Mouse (Mus musculus) embryonic facial prominence, embryonic 15.5 days (tissue): ENCODE measurements around the gene Lrrc46. TPM values are rescaled to one million over a fixed set of nuclear protein-coding genes. Genes with fewer than 3 reads are reported as not detected.

Source experiments
- ATAC-seq: fragments of 200-750 bp; cut with Nextera tagmentation; 2 replicates; pipeline ENCODE4 v1.8.0; 2017; ENCODE audit warnings: low read depth, moderate TSS enrichment; ENCODE audit not compliant: insufficient number of reproducible peaks, low FRiP score, low TSS enrichment
- H3K27ac ChIP-seq: fragments of 300-500 bp; sonication (generic); replicated peaks from 2 replicates; pipeline ENCODE4 v1.5.1; 2015; ENCODE audit warnings: mild to moderate bottlenecking, inconsistent platforms
- H3K27me3 ChIP-seq: fragments of 300-500 bp; sonication (generic); 2 replicates; pipeline ENCODE4 v1.6.1; 2015; ENCODE audit warnings: inconsistent platforms
- H3K36me3 ChIP-seq: fragments of 300-500 bp; sonication (generic); 2 replicates; pipeline ENCODE4 v1.6.1; 2015; ENCODE audit warnings: mild to moderate bottlenecking, inconsistent platforms
- H3K4me1 ChIP-seq: fragments of 300-500 bp; sonication (generic); 2 replicates; pipeline ENCODE4 v1.6.1; 2015; ENCODE audit warnings: inconsistent platforms
- H3K4me2 ChIP-seq: fragments of 300-500 bp; sonication (generic); replicated peaks from 2 replicates; pipeline ENCODE4 v1.6.1; 2015; ENCODE audit warnings: mild to moderate bottlenecking, inconsistent platforms
- H3K4me3 ChIP-seq: fragments of 300-500 bp; sonication (generic); replicated peaks from 2 replicates; pipeline ENCODE4 v1.5.1; 2015; ENCODE audit warnings: mild to moderate bottlenecking, inconsistent platforms
- H3K9ac ChIP-seq: fragments of 300-500 bp; sonication (generic); 2 replicates; pipeline ENCODE4 v1.6.1; 2015; ENCODE audit warnings: inconsistent platforms
- H3K9me3 ChIP-seq: fragments of 300-500 bp; sonication (generic); replicated peaks from 2 replicates; pipeline ENCODE4 v1.6.1; 2016; ENCODE audit warnings: inconsistent platforms
- WGBS: fragments of 180-500 bp; shearing (Covaris S2); methylation state at CpG from one replicate; pipeline ENCODE4 v1.1.7; 2015; 5-methylcytosine and 5-hydroxymethylcytosine counted together
- polyA plus RNA-seq: library from polyadenylated mRNA; unstranded; fragments of >200 nt; fragmentation: Nextera tagmentation; extraction: Ambion mirVana; gene quantifications from 2 replicates; pipeline ENCODE4 v1.2.1, GENCODE M21; 2015

Lrrc46 gene
- polyA plus RNA-seq, 1 experiment from 2014 or later: 21.4 TPM

GRCm38 (mm10) chr11:97069770-97070169 lies 28.6 kb upstream of the Lrrc46 start:
- H3K9me3 ChIP-seq: no peaks in the 10 kb centered on the region
- H3K36me3 ChIP-seq: peaks cover 21% of the 10 kb centered on the region
- 79% methylated on average over 2 of the region's 2 CpGs for WGBS
- H3K4me3 ChIP-seq: no peak overlapping the region
- no peak overlapping the region for H3K9ac ChIP-seq
- no peaks in the 10 kb centered on the region for H3K4me1 ChIP-seq
- no peak overlapping the region for H3K4me2 ChIP-seq
- ATAC-seq: no peak
- H3K27ac ChIP-seq: no peak overlapping the region
- H3K27me3 ChIP-seq: no peaks in the 10 kb centered on the region

- H3K4me2 ChIP-seq: no peak overlapping the region
- H3K9ac ChIP-seq: no peak overlapping the region
- H3K27ac ChIP-seq: no peak overlapping the region
- no peak for ATAC-seq
- no peaks in the 10 kb centered on the region for H3K9me3 ChIP-seq
- no peak overlapping the region for H3K4me3 ChIP-seq
- 62% methylated on average over 1 of the region's 1 CpGs for WGBS
- no peaks in the 10 kb centered on the region for H3K4me1 ChIP-seq
- no peaks in the 10 kb centered on the region for H3K27me3 ChIP-seq
- peaks cover 21% of the 10 kb centered on the region for H3K36me3 ChIP-seq
Observed at GRCm38 (mm10) chr11:97069333-97069732, 28.1 kb upstream of the Lrrc46 start.

GRCm38 (mm10) chr11:97066656-97067360 lies 25.6 kb upstream of the Lrrc46 start:
- no peak overlapping the region for H3K4me3 ChIP-seq
- 48% methylated on average over 22 of the region's 22 CpGs for WGBS
- H3K27me3 ChIP-seq: no peaks in the 10 kb centered on the region
- ATAC-seq: no peak
- H3K4me2 ChIP-seq: no peak overlapping the region
- H3K36me3 ChIP-seq: peaks cover 25% of the 10 kb centered on the region
- no peak overlapping the region for H3K27ac ChIP-seq
- no peak overlapping the region for H3K9ac ChIP-seq
- no peaks in the 10 kb centered on the region for H3K4me1 ChIP-seq
- H3K9me3 ChIP-seq: no peaks in the 10 kb centered on the region

- WGBS: 83% methylated on average over 12 of the region's 12 CpGs
- no peaks in the 10 kb centered on the region for H3K9me3 ChIP-seq
- no peak overlapping the region for H3K9ac ChIP-seq
- no peak overlapping the region for H3K27ac ChIP-seq
- H3K4me3 ChIP-seq: no peak overlapping the region
- no peaks in the 10 kb centered on the region for H3K4me1 ChIP-seq
- H3K36me3 ChIP-seq: peaks cover 35% of the 10 kb centered on the region
- H3K27me3 ChIP-seq: no peaks in the 10 kb centered on the region
- ATAC-seq: no peak
- H3K4me2 ChIP-seq: no peak overlapping the region
Observed at GRCm38 (mm10) chr11:97065538-97066295, 24.5 kb upstream of the Lrrc46 start.

- Histone ChIP-seq H3K27me3 (no peaks in the 10 kb centered on the region), H3K9me3 (no peaks in the 10 kb centered on the region), H3K36me3 (peaks cover 48% of the 10 kb centered on the region), H3K4me1 (no peaks in the 10 kb centered on the region), H3K4me2 (no peak overlapping the region), H3K27ac (0 out of 2 replicates have a peak overlapping the region, but pooled peaks have one; percentile 11), H3K4me3 (no peak overlapping the region), H3K9ac (no peak overlapping the region)
- ATAC-seq: no peak
- WGBS: 86% methylated on average over 3 of the region's 3 CpGs
Observed at GRCm38 (mm10) chr11:97063921-97064295, 22.7 kb upstream of the Lrrc46 start.

GRCm38 (mm10) chr11:97063274-97063920 lies 22.2 kb upstream of the Lrrc46 start:
- 47% methylated on average over 9 of the region's 9 CpGs for WGBS
- Histone ChIP-seq H3K9me3 (no peaks in the 10 kb centered on the region), H3K27me3 (no peaks in the 10 kb centered on the region), H3K9ac (no peak overlapping the region), H3K4me3 (no peak overlapping the region), H3K4me1 (no peaks in the 10 kb centered on the region), H3K4me2 (no peak overlapping the region), H3K27ac (0 out of 2 replicates have a peak overlapping the region, but pooled peaks have one; percentile 11), H3K36me3 (peaks cover 48% of the 10 kb centered on the region)
- no peak for ATAC-seq

GRCm38 (mm10) chr11:97052219-97052646 lies 11.0 kb upstream of the Lrrc46 start:
- Histone ChIP-seq H3K27ac (no peak overlapping the region), H3K9me3 (no peaks in the 10 kb centered on the region), H3K4me2 (peak overlapping the region; percentile 87; the same call in 1 of the 2 replicates), H3K4me3 (peak overlapping the region; percentile 66; the same call in 1 of the 2 replicates), H3K27me3 (no peaks in the 10 kb centered on the region), H3K9ac (no peak overlapping the region), H3K4me1 (peaks cover 24% of the 10 kb centered on the region), H3K36me3 (peaks cover 58% of the 10 kb centered on the region)
- no peak for ATAC-seq
- 25% methylated on average over 11 of the region's 11 CpGs for WGBS

- ATAC-seq: no peak
- Histone ChIP-seq H3K4me3 (peak overlapping the region; percentile 66), H3K27me3 (no peaks in the 10 kb centered on the region), H3K4me2 (peak overlapping the region; percentile 87), H3K27ac (no peak overlapping the region), H3K9me3 (no peaks in the 10 kb centered on the region), H3K36me3 (peaks cover 59% of the 10 kb centered on the region), H3K4me1 (peaks cover 24% of the 10 kb centered on the region), H3K9ac (peak overlapping the region; percentile 57)
- WGBS: 28% methylated on average over 13 of the region's 13 CpGs
Observed at GRCm38 (mm10) chr11:97050944-97051586, 9.9 kb upstream of the Lrrc46 start.

GRCm38 (mm10) chr11:97050216-97050943 lies 9.2 kb upstream of the Lrrc46 start, which contains the start of gene Osbpl7:
Osbpl7 (plus strand) TSS chr11:97050628.
- H3K4me1 ChIP-seq: peaks cover 24% of the 10 kb centered on the region
- H3K4me2 ChIP-seq: peak within 1 kb of the TSS; percentile 87
- peak; percentile 79 for ATAC-seq
- WGBS: 5% methylated on average over 18 of the region's 18 CpGs
- peak within 1 kb of the TSS; percentile 57 for H3K9ac ChIP-seq
- peaks cover 59% of the 10 kb centered on the region for H3K36me3 ChIP-seq
- H3K4me3 ChIP-seq: peak within 1 kb of the TSS; percentile 66
- H3K27me3 ChIP-seq: no peaks in the 10 kb centered on the region
- no peaks in the 10 kb centered on the region for H3K9me3 ChIP-seq
- H3K27ac ChIP-seq: no peak within 1 kb of the TSS; the same call in 1 of the 2 replicates

- 68% methylated on average over 6 of the region's 6 CpGs for WGBS
- H3K4me2 ChIP-seq: no peak overlapping the region
- no peak for ATAC-seq
- no peak overlapping the region for H3K4me3 ChIP-seq
- no peaks in the 10 kb centered on the region for H3K9me3 ChIP-seq
- H3K27ac ChIP-seq: no peak overlapping the region
- no peak overlapping the region for H3K9ac ChIP-seq
- H3K27me3 ChIP-seq: no peaks in the 10 kb centered on the region
- peaks cover 24% of the 10 kb centered on the region for H3K4me1 ChIP-seq
- peaks cover 56% of the 10 kb centered on the region for H3K36me3 ChIP-seq
Observed at GRCm38 (mm10) chr11:97049492-97050085, 8.4 kb upstream of the Lrrc46 start.
